Mouse (Mus musculus): Measurements from ENCODE around the gene Pigf. TPM values are rescaled to one million over a fixed set of nuclear protein-coding genes. Genes with fewer than 3 reads are reported as not detected.

The Pigf gene
- 8.4 and 9.5 TPM in 2 replicates for polyA plus RNA-seq (2012; rRNA removed)

GRCm38 (mm10) chr17:87025269-87025949 is at the start of gene Pigf, which contains the start of gene Cript:
Pigf (minus strand) TSS chr17:87025406.
Cript (plus strand) TSS chr17:87025550.

GRCm38 (mm10) chr17:86962894-86963585 is 62.2 kb downstream of the Pigf start, which contains the start of gene Rhoq:
Rhoq (plus strand) TSS chr17:86963082.

GRCm38 (mm10) chr17:86947840-86948796 is 77.1 kb downstream of the Pigf start, which contains the start of gene Atp6v1e2:
Atp6v1e2 (minus strand) TSS chr17:86947897.

Other genes starting within 250 kb of the Pigf start
- not detected in 2 replicates for gene Tmem247, start 108.1 kb downstream of the Pigf start, polyA plus RNA-seq (2012; rRNA removed)
- not detected in 2 replicates for gene Atp6v1e2, start 77.5 kb downstream of the Pigf start, polyA plus RNA-seq (2012; rRNA removed)
- 1.8 and 2.2 TPM in 2 replicates for gene Rhoq, start 62.3 kb downstream of the Pigf start, polyA plus RNA-seq (2012; rRNA removed)
- gene Cript, start 144 bp upstream of the Pigf start, polyA plus RNA-seq (2012; rRNA removed): 23.4 and 25.4 TPM in 2 replicates
- gene Socs5, start 82.3 kb upstream of the Pigf start, polyA plus RNA-seq (2012; rRNA removed): 1.8 and 1.9 TPM in 2 replicates
- gene Mcfd2, start 240.5 kb upstream of the Pigf start, polyA plus RNA-seq (2012; rRNA removed): 28.9 and 32.6 TPM in 2 replicates

Measured in liver, embryonic 14 days (tissue).